Mouse (Mus musculus): ENCODE data around the gene Fam155a. TPM values are rescaled to one million over a fixed set of nuclear protein-coding genes. Genes with fewer than 3 reads are reported as not detected.

Gene Fam155a
- polyA plus RNA-seq, 1 experiment from 2014 or later, result 0.93 TPM

DNA sequence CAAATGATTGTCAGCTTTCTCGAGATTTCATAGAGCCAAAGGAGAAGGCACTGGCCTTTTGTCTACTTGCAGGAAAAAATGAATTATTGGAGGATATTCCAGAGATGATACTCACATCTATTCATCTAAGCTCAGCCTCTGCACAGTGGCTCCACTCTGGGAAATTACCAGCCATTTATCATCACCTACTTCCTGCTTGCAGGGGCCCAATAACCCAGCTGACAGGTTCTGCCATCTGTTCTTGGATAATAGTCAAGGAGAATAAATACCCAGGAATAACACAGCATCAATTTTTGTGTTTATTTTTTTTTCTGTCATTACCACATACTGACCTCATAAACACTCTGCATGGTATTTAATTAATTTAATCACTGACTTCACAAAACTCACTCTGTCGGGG, 249.4 kb downstream of the Fam155a start:
- Histone ChIP-seq H3K4me1 (replicated peaks; ENCODE audit: control insufficient read depth, insufficient read depth) (no peaks in the 10 kb centered on the region), H3K27me3 (ENCODE audit: control insufficient read depth, insufficient read depth, low read length) (no peaks in the 10 kb centered on the region), H3K9me3 (ENCODE audit: control insufficient read depth, low read length) (no peaks in the 10 kb centered on the region), H3K4me3 (ENCODE audit: low read depth, low read length) (no peak overlapping the region), H3K9ac (ENCODE audit: low read length) (no peak overlapping the region), H3K36me3 (ENCODE audit: control insufficient read depth, insufficient read depth, low read length) (no peaks in the 10 kb centered on the region), H3K27ac (replicated peaks) (no peak overlapping the region), H3K4me2 (replicated peaks; ENCODE audit: low read depth) (no peak overlapping the region)
- ATAC-seq (ENCODE audit: low FRiP score, low TSS enrichment) (no peak), DNase-seq (ENCODE audit: low spot score) (no peak)
- TF ChIP-seq EP300 (optimal IDR thresholded peaks at IDR 0.05), result no peak
- TF ChIP-seq CTCF (IDR thresholded peaks at IDR 0.05; ENCODE audit: low read depth), result no peak
- WGBS, result 58% methylated on average over 2 of the region's 2 CpGs

DNA sequence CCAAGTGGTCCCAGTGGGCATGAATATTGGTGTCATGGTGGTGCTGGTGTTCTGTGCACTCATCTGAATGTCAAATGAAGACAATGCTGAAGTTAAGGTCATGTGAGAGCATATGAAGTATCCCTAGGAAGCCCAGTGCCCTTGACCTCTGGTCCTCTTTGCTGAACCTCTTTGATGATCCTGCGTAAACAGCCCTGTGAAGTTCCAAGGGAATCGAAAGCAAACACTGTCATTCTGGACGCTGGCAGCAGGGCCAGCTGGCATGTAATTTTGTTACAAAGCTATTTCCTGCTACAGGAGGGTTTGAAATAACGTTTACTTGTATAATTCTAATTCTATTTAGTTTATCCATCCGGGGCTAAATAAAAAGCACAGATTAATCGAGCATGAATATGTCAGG, 270.2 kb downstream of the Fam155a start:
- H3K9ac ChIP-seq (ENCODE audit: low read length), result no peak overlapping the region
- DNase-seq (ENCODE audit: low spot score) (no peak), ATAC-seq (ENCODE audit: low FRiP score, low TSS enrichment) (no peak)
- TF ChIP-seq EP300 (optimal IDR thresholded peaks at IDR 0.05) (no peak), CTCF (IDR thresholded peaks at IDR 0.05; ENCODE audit: low read depth) (no peak)
- H3K4me3 ChIP-seq (ENCODE audit: low read depth, low read length), result no peak overlapping the region
- H3K27me3 ChIP-seq (ENCODE audit: control insufficient read depth, insufficient read depth, low read length), result no peaks in the 10 kb centered on the region
- no peaks in the 10 kb centered on the region for H3K36me3 ChIP-seq (ENCODE audit: control insufficient read depth, insufficient read depth, low read length)
- no peak overlapping the region for H3K27ac ChIP-seq (replicated peaks)
- H3K4me2 ChIP-seq (replicated peaks; ENCODE audit: low read depth), result no peak overlapping the region
- no peaks in the 10 kb centered on the region for H3K4me1 ChIP-seq (replicated peaks; ENCODE audit: control insufficient read depth, insufficient read depth)
- 24% methylated on average over 6 of the region's 6 CpGs for WGBS
- no peaks in the 10 kb centered on the region for H3K9me3 ChIP-seq (ENCODE audit: control insufficient read depth, low read length)

DNA sequence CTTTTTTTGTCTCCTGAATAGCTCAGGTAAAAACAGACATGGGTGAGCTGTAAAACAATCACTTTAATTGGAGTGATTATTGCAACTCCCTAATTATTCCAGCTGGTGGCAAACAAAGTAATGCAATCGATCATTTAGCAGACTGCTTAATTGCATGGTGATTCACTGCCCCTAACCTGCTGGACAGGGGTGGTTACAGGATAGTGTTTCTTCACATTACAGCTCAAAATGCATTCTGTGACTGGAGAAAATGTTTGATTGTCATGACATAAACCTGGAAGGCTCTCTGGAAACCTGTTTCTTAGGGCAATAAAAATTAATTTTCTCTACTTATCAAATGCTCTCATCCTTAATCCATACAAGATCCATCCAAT, 276.7 kb downstream of the Fam155a start:
- TF ChIP-seq EP300 (optimal IDR thresholded peaks at IDR 0.05) (no peak), CTCF (IDR thresholded peaks at IDR 0.05; ENCODE audit: low read depth) (no peak)
- Histone ChIP-seq H3K9ac (ENCODE audit: low read length) (no peak overlapping the region), H3K27ac (replicated peaks) (no peak overlapping the region), H3K4me2 (replicated peaks; ENCODE audit: low read depth) (no peak overlapping the region), H3K9me3 (ENCODE audit: control insufficient read depth, low read length) (no peaks in the 10 kb centered on the region), H3K4me3 (ENCODE audit: low read depth, low read length) (no peak overlapping the region), H3K36me3 (ENCODE audit: control insufficient read depth, insufficient read depth, low read length) (no peaks in the 10 kb centered on the region), H3K27me3 (ENCODE audit: control insufficient read depth, insufficient read depth, low read length) (no peaks in the 10 kb centered on the region), H3K4me1 (replicated peaks; ENCODE audit: control insufficient read depth, insufficient read depth) (no peaks in the 10 kb centered on the region)
- no peak for ATAC-seq (ENCODE audit: low FRiP score, low TSS enrichment)
- DNase-seq (ENCODE audit: low spot score), result no peak
- 61% methylated on average over 1 of the region's 1 CpGs for WGBS

DNA sequence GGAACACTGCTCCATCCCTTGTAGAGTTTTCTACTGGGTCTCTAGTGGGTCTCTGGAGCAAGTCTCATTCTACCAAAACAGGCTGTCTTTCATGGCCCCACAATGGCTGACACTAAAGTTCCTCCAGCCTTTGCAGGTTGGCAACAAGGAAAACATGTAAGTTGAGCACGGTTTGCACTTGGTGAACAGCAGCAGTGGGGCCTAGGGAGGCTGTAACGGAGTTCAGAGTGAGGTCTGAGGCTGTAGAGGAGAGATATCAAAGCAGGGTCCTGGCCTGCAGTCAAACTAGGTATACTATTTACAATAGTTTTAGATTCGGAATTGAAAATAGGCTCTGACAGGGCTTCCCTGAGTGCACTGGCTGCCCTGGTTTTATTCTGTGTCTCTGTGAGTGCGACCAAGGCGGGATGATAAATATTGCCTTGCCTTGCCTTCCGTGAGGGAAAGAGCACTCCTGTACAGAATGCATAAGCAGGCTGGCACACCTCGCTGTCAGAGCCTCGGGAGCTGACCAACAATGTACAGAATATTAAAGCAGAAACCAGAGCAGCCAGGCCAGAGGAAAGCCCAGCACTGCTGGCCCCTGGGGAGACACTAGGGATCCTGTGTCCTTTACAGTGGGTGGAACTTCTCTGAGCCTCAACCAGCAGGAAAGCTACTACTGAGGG, 277.3 kb downstream of the Fam155a start:
- no peaks in the 10 kb centered on the region for H3K36me3 ChIP-seq (ENCODE audit: control insufficient read depth, insufficient read depth, low read length)
- no peak overlapping the region for H3K4me2 ChIP-seq (replicated peaks; ENCODE audit: low read depth)
- no peaks in the 10 kb centered on the region for H3K4me1 ChIP-seq (replicated peaks; ENCODE audit: control insufficient read depth, insufficient read depth)
- no peaks in the 10 kb centered on the region for H3K27me3 ChIP-seq (ENCODE audit: control insufficient read depth, insufficient read depth, low read length)
- ATAC-seq (ENCODE audit: low FRiP score, low TSS enrichment) (no peak), DNase-seq (ENCODE audit: low spot score) (no peak)
- TF ChIP-seq CTCF (IDR thresholded peaks at IDR 0.05; ENCODE audit: low read depth), result no peak
- no peak for TF ChIP-seq EP300 (optimal IDR thresholded peaks at IDR 0.05)
- no peaks in the 10 kb centered on the region for H3K9me3 ChIP-seq (ENCODE audit: control insufficient read depth, low read length)
- H3K9ac ChIP-seq (ENCODE audit: low read length), result no peak overlapping the region
- WGBS, result 37% methylated on average over 8 of the region's 8 CpGs
- no peak overlapping the region for H3K4me3 ChIP-seq (ENCODE audit: low read depth, low read length)
- no peak overlapping the region for H3K27ac ChIP-seq (replicated peaks)

DNA sequence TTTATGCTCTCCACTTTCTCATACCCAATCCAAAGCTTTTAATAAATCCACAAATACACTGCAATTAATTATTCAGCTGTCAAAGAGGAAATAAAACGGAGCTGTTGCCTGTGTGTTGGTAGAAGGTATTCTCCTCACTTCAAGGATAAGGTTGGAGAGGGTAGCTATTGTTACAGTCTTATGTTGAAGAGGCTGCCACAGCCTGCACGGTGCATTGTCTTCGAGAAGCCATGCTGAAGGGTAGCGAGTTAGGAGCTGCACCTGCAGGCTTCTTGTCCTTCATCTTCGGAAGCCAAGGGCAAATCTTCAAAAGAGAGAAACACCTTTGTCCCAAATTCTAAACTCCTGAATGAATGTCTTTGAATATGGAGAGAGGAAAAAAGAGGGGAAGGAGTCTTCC, 288.4 kb downstream of the Fam155a start:
- H3K9me3 ChIP-seq (ENCODE audit: control insufficient read depth, low read length), result no peaks in the 10 kb centered on the region
- no peaks in the 10 kb centered on the region for H3K27me3 ChIP-seq (ENCODE audit: control insufficient read depth, insufficient read depth, low read length)
- WGBS, result 74% methylated on average over 5 of the region's 5 CpGs
- no peak overlapping the region for H3K4me2 ChIP-seq (replicated peaks; ENCODE audit: low read depth)
- DNase-seq (ENCODE audit: low spot score) (no peak), ATAC-seq (ENCODE audit: low FRiP score, low TSS enrichment) (no peak)
- no peaks in the 10 kb centered on the region for H3K4me1 ChIP-seq (replicated peaks; ENCODE audit: control insufficient read depth, insufficient read depth)
- H3K4me3 ChIP-seq (ENCODE audit: low read depth, low read length), result no peak overlapping the region
- no peak overlapping the region for H3K9ac ChIP-seq (ENCODE audit: low read length)
- no peaks in the 10 kb centered on the region for H3K36me3 ChIP-seq (ENCODE audit: control insufficient read depth, insufficient read depth, low read length)
- TF ChIP-seq EP300 (optimal IDR thresholded peaks at IDR 0.05) (no peak), CTCF (IDR thresholded peaks at IDR 0.05; ENCODE audit: low read depth) (no peak)
- H3K27ac ChIP-seq (replicated peaks), result no peak overlapping the region

DNA sequence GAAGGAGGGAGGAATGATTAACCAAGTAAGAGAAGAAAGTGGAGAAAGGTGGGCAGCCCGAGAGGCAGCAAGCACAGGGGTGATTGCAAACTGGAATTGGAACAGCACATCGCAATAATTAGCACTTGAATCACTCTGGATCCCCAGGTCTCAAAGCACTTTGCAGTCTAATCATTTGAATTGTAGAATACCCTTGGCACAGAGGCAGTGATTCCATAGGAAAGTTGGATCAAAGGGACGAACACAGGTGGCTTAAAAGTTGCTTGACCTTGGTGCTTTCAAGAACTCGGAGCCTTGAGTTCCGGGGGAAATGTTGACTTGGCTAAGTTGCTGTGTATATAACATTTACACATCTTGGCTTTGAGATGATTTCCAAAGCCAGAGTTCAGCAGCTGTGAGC, 299.7 kb downstream of the Fam155a start:
- DNase-seq (ENCODE audit: low spot score) (no peak), ATAC-seq (ENCODE audit: low FRiP score, low TSS enrichment) (no peak)
- Histone ChIP-seq H3K27me3 (ENCODE audit: control insufficient read depth, insufficient read depth, low read length) (no peaks in the 10 kb centered on the region), H3K4me1 (replicated peaks; ENCODE audit: control insufficient read depth, insufficient read depth) (no peaks in the 10 kb centered on the region), H3K4me2 (replicated peaks; ENCODE audit: low read depth) (no peak overlapping the region), H3K4me3 (ENCODE audit: low read depth, low read length) (no peak overlapping the region), H3K36me3 (ENCODE audit: control insufficient read depth, insufficient read depth, low read length) (no peaks in the 10 kb centered on the region), H3K9ac (ENCODE audit: low read length) (no peak overlapping the region), H3K27ac (replicated peaks) (no peak overlapping the region), H3K9me3 (ENCODE audit: control insufficient read depth, low read length) (no peaks in the 10 kb centered on the region)
- TF ChIP-seq EP300 (optimal IDR thresholded peaks at IDR 0.05) (no peak), CTCF (IDR thresholded peaks at IDR 0.05; ENCODE audit: low read depth) (no peak)
- 33% methylated on average over 5 of the region's 5 CpGs for WGBS

Data from stomach, postnatal 0 days (tissue).